Mouse (Mus musculus) lung, adult 2 months (tissue): ENCODE measurements around the gene Ugt1a10.
"Not testable (repeated sequence)": the region's sequence is repeated elsewhere in the genome, so short reads cannot be mapped to it uniquely, and the experiment has no call there.

ENCODE experiments used
- CTCF ChIP-seq: fragments of 200-500 bp; IDR thresholded peaks from 2 replicates; pipeline ENCODE4 v1.5.1; 2011; ENCODE audit warnings: mild to moderate bottlenecking, low read length, control low read depth; ENCODE audit not compliant: insufficient read depth
- POLR2A ChIP-seq: fragments of 200-500 bp; IDR thresholded peaks from 2 replicates; pipeline ENCODE4 v1.6.1; 2011; ENCODE audit warnings: low read depth, mild to moderate bottlenecking, control low read depth, low read length, borderline replicate concordance; ENCODE audit errors: extremely low read depth

- TF ChIP-seq POLR2A, CTCF: not testable (repeated sequence)
Observed at GRCm38 (mm10) chr1:88112769-88113168, 57.6 kb downstream of the Ugt1a10 start.
